Mouse (Mus musculus): Measurements from ENCODE around the gene Gm29735. TPM values are rescaled to one million over a fixed set of nuclear protein-coding genes. Genes with fewer than 3 reads are reported as not detected.
"Not testable (repeated sequence)": the region's sequence is repeated elsewhere in the genome, so short reads cannot be mapped to it uniquely, and the experiment has no call there.

Gene Gm29735
- not detected in 2 replicates for polyA plus RNA-seq (2015; fragmentation: Nextera tagmentation; extraction: Ambion mirVana)

- not testable (repeated sequence) for H3K27ac ChIP-seq (replicated peaks); H3K4me2 ChIP-seq; H3K9me3 ChIP-seq (replicated peaks); ATAC-seq (ENCODE audit: insufficient read depth); H3K4me3 ChIP-seq (replicated peaks); H3K27me3 ChIP-seq; H3K4me1 ChIP-seq (replicated peaks); H3K9ac ChIP-seq; H3K36me3 ChIP-seq (replicated peaks)
- 22% methylated on average over 2 of the region's 2 CpGs for WGBS (ENCODE audit: insufficient replicate concordance)
Measured at GRCm38 (mm10) chr7:142157013-142157412, at the start of gene Gm29735. Gm29735 (minus strand) TSS chr7:142157113.

GRCm38 (mm10) chr7:142205488-142205887 is 48.6 kb upstream of the Gm29735 start:
- no peaks in the 10 kb centered on the region for H3K27me3 ChIP-seq
- no peak overlapping the region for H3K9ac ChIP-seq
- no peak overlapping the region for H3K4me3 ChIP-seq (replicated peaks)
- no peak for ATAC-seq (ENCODE audit: insufficient read depth)
- no peaks in the 10 kb centered on the region for H3K9me3 ChIP-seq (replicated peaks)
- no peak overlapping the region for H3K27ac ChIP-seq (replicated peaks)
- H3K4me2 ChIP-seq = no peak overlapping the region
- no peaks in the 10 kb centered on the region for H3K36me3 ChIP-seq (replicated peaks)
- H3K4me1 ChIP-seq (replicated peaks) = no peaks in the 10 kb centered on the region

- Histone ChIP-seq H3K9me3 (replicated peaks) (no peaks in the 10 kb centered on the region), H3K27me3 (no peaks in the 10 kb centered on the region), H3K36me3 (replicated peaks) (no peaks in the 10 kb centered on the region), H3K9ac (no peak within 1 kb of the TSS), H3K4me2 (no peak within 1 kb of the TSS), H3K4me3 (replicated peaks) (no peak within 1 kb of the TSS), H3K27ac (replicated peaks) (no peak within 1 kb of the TSS), H3K4me1 (replicated peaks) (no peaks in the 10 kb centered on the region)
- no peak for ATAC-seq (ENCODE audit: insufficient read depth)
- 42% methylated on average over 1 of the region's 1 CpGs for WGBS (ENCODE audit: insufficient replicate concordance)
Measured at GRCm38 (mm10) chr7:142201064-142201463, 44.2 kb upstream of the Gm29735 start, which contains the start of gene Krtap5-3. Krtap5-3 (plus strand) TSS chr7:142201364.

GRCm38 (mm10) chr7:142198748-142199147 is 41.8 kb upstream of the Gm29735 start:
- Histone ChIP-seq H3K36me3 (replicated peaks) (no peaks in the 10 kb centered on the region), H3K4me3 (replicated peaks) (no peak overlapping the region), H3K27ac (replicated peaks) (no peak overlapping the region), H3K27me3 (no peaks in the 10 kb centered on the region), H3K4me1 (replicated peaks) (no peaks in the 10 kb centered on the region), H3K9ac (no peak overlapping the region), H3K4me2 (no peak overlapping the region), H3K9me3 (replicated peaks) (no peaks in the 10 kb centered on the region)
- ATAC-seq (ENCODE audit: insufficient read depth) = no peak
- WGBS (ENCODE audit: insufficient replicate concordance) = 53% methylated on average over 2 of the region's 2 CpGs

- Histone ChIP-seq H3K9ac (no peak within 1 kb of the TSS), H3K4me1 (replicated peaks) (no peaks in the 10 kb centered on the region), H3K4me3 (replicated peaks) (no peak within 1 kb of the TSS), H3K27me3 (peaks cover 4% of the 10 kb centered on the region; the same call in 1 of the 2 replicates), H3K9me3 (replicated peaks) (no peaks in the 10 kb centered on the region), H3K27ac (replicated peaks) (no peak within 1 kb of the TSS), H3K4me2 (no peak within 1 kb of the TSS), H3K36me3 (replicated peaks) (no peaks in the 10 kb centered on the region)
- no peak for ATAC-seq (ENCODE audit: insufficient read depth)
- 15% methylated on average over 2 of the region's 2 CpGs for WGBS (ENCODE audit: insufficient replicate concordance)
Measured at GRCm38 (mm10) chr7:142190289-142190688, 33.4 kb upstream of the Gm29735 start, which contains the start of gene Gm10153. Gm10153 (minus strand) TSS chr7:142190389.

- Histone ChIP-seq H3K9ac (no peak overlapping the region), H3K4me1 (replicated peaks) (no peaks in the 10 kb centered on the region), H3K27ac (replicated peaks) (no peak overlapping the region), H3K9me3 (replicated peaks) (no peaks in the 10 kb centered on the region), H3K36me3 (replicated peaks) (no peaks in the 10 kb centered on the region), H3K4me2 (no peak overlapping the region), H3K27me3 (peaks cover 4% of the 10 kb centered on the region; the same call in 1 of the 2 replicates), H3K4me3 (replicated peaks) (no peak overlapping the region)
- 54% methylated on average over 2 of the region's 2 CpGs for WGBS (ENCODE audit: insufficient replicate concordance)
- no peak for ATAC-seq (ENCODE audit: insufficient read depth)
Measured at GRCm38 (mm10) chr7:142188156-142188555, 31.2 kb upstream of the Gm29735 start.

- 17% methylated on average over 1 of the region's 1 CpGs for WGBS (ENCODE audit: insufficient replicate concordance)
- no peak overlapping the region for H3K4me3 ChIP-seq (replicated peaks)
- no peaks in the 10 kb centered on the region for H3K4me1 ChIP-seq (replicated peaks)
- no peaks in the 10 kb centered on the region for H3K36me3 ChIP-seq (replicated peaks)
- H3K9ac ChIP-seq = no peak overlapping the region
- no peaks in the 10 kb centered on the region for H3K27me3 ChIP-seq
- H3K4me2 ChIP-seq = no peak overlapping the region
- no peak overlapping the region for H3K27ac ChIP-seq (replicated peaks)
- H3K9me3 ChIP-seq (replicated peaks) = no peaks in the 10 kb centered on the region
- no peak for ATAC-seq (ENCODE audit: insufficient read depth)
Measured at GRCm38 (mm10) chr7:142181021-142181420, 24.1 kb upstream of the Gm29735 start.

GRCm38 (mm10) chr7:142178685-142179084 is 21.8 kb upstream of the Gm29735 start:
- no peak overlapping the region for H3K4me2 ChIP-seq
- H3K27me3 ChIP-seq = no peaks in the 10 kb centered on the region
- 55% methylated on average over 1 of the region's 1 CpGs for WGBS (ENCODE audit: insufficient replicate concordance)
- no peak overlapping the region for H3K27ac ChIP-seq (replicated peaks)
- ATAC-seq (ENCODE audit: insufficient read depth) = no peak
- H3K9ac ChIP-seq = no peak overlapping the region
- no peaks in the 10 kb centered on the region for H3K36me3 ChIP-seq (replicated peaks)
- no peak overlapping the region for H3K4me3 ChIP-seq (replicated peaks)
- H3K9me3 ChIP-seq (replicated peaks) = no peaks in the 10 kb centered on the region
- no peaks in the 10 kb centered on the region for H3K4me1 ChIP-seq (replicated peaks)

GRCm38 (mm10) chr7:142175905-142176304 is 19.0 kb upstream of the Gm29735 start, which contains the start of gene Krtap5-2:
Krtap5-2 (minus strand) TSS chr7:142176005.
- not testable (repeated sequence) for H3K4me2 ChIP-seq; H3K4me1 ChIP-seq (replicated peaks); H3K9me3 ChIP-seq (replicated peaks); H3K27me3 ChIP-seq; H3K36me3 ChIP-seq (replicated peaks); ATAC-seq (ENCODE audit: insufficient read depth); H3K27ac ChIP-seq (replicated peaks); H3K4me3 ChIP-seq (replicated peaks); H3K9ac ChIP-seq

- no peak for ATAC-seq (ENCODE audit: insufficient read depth)
- Histone ChIP-seq H3K36me3 (replicated peaks) (no peaks in the 10 kb centered on the region), H3K9me3 (replicated peaks) (no peaks in the 10 kb centered on the region), H3K4me2 (no peak overlapping the region), H3K27ac (replicated peaks) (no peak overlapping the region), H3K4me3 (replicated peaks) (no peak overlapping the region), H3K27me3 (no peaks in the 10 kb centered on the region), H3K4me1 (replicated peaks) (no peaks in the 10 kb centered on the region), H3K9ac (no peak overlapping the region)
- 35% methylated on average over 3 of the region's 3 CpGs for WGBS (ENCODE audit: insufficient replicate concordance)
Measured at GRCm38 (mm10) chr7:142169836-142170235, 12.9 kb upstream of the Gm29735 start.

- H3K27ac ChIP-seq (replicated peaks); H3K9ac ChIP-seq; H3K27me3 ChIP-seq; H3K36me3 ChIP-seq (replicated peaks); H3K4me3 ChIP-seq (replicated peaks); H3K9me3 ChIP-seq (replicated peaks); H3K4me2 ChIP-seq; H3K4me1 ChIP-seq (replicated peaks); ATAC-seq (ENCODE audit: insufficient read depth): not testable (repeated sequence)
Measured at GRCm38 (mm10) chr7:142165639-142166038, 8.7 kb upstream of the Gm29735 start, which contains the start of gene Gm4553. Gm4553 (minus strand) TSS chr7:142165739.

GRCm38 (mm10) chr7:142159366-142159765 is 2.5 kb upstream of the Gm29735 start:
- Histone ChIP-seq H3K4me2 (no peak overlapping the region), H3K27me3 (peaks cover 4% of the 10 kb centered on the region; the same call in 1 of the 2 replicates), H3K4me3 (replicated peaks) (no peak overlapping the region), H3K9me3 (replicated peaks) (no peaks in the 10 kb centered on the region), H3K4me1 (replicated peaks) (no peaks in the 10 kb centered on the region), H3K9ac (no peak overlapping the region), H3K36me3 (replicated peaks) (no peaks in the 10 kb centered on the region), H3K27ac (replicated peaks) (no peak overlapping the region)
- WGBS (ENCODE audit: insufficient replicate concordance) = 75% methylated on average over 3 of the region's 3 CpGs
- ATAC-seq (ENCODE audit: insufficient read depth) = no peak
